Mouse (Mus musculus) frontal cortex, adult 2 months (tissue): ENCODE data around the gene Gcsam. TPM values are rescaled to one million over a fixed set of nuclear protein-coding genes. Genes with fewer than 3 reads are reported as not detected.

ENCODE experiments used
- DNase-seq, 2 experiments: peaks; one replicate each; pipeline ENCODE4 v3.0.0; 2022; ENCODE audit warnings: low spot score in 1 of 2; ENCODE audit errors: extremely low spot score in 1 of 2
- polyA plus RNA-seq: library from polyadenylated mRNA; depleted of rRNA; stranded (reverse); fragments of >200 nt; gene quantifications from 2 replicates; pipeline ENCODE4 v1.2.3, GENCODE M21; 2012; rRNA removed

Gene Gcsam
- polyA plus RNA-seq = not detected in 2 replicates

- DNase-seq = no peak
Measured at GRCm38 (mm10) chr16:45610267-45610666, at the start of gene Gcsam. Gcsam (plus strand) TSS chr16:45610380.

- DNase-seq = no peak
Measured at GRCm38 (mm10) chr16:45561747-45562146, 48.4 kb upstream of the Gcsam start.

GRCm38 (mm10) chr16:45572307-45572706, 37.9 kb upstream of the Gcsam start:
- DNase-seq = no peak

- no peak for DNase-seq
Measured at GRCm38 (mm10) chr16:45579883-45580282, 30.3 kb upstream of the Gcsam start.

- peak in 1 of 2 experiments; percentile 19 for DNase-seq
Measured at GRCm38 (mm10) chr16:45582512-45582911, 27.7 kb upstream of the Gcsam start.

GRCm38 (mm10) chr16:45593656-45594055, 16.5 kb upstream of the Gcsam start:
- no peak for DNase-seq

GRCm38 (mm10) chr16:45595494-45595893, 14.7 kb upstream of the Gcsam start:
- DNase-seq = no peak

GRCm38 (mm10) chr16:45608481-45608954, 1.7 kb upstream of the Gcsam start:
- peak in 1 of 2 experiments; percentile 57 for DNase-seq

- DNase-seq = peak in 1 of 2 experiments; percentile 61
Measured at GRCm38 (mm10) chr16:45609300-45609699, 880 bp upstream of the Gcsam start.

- no peak for DNase-seq
Measured at GRCm38 (mm10) chr16:45613247-45613646, 3.1 kb downstream of the Gcsam start.

- DNase-seq = no peak
Measured at GRCm38 (mm10) chr16:45615944-45616343, 5.8 kb downstream of the Gcsam start.

- DNase-seq = no peak
Measured at GRCm38 (mm10) chr16:45619751-45620375, 9.7 kb downstream of the Gcsam start.

- DNase-seq = no peak
Measured at GRCm38 (mm10) chr16:45623230-45623629, 13.1 kb downstream of the Gcsam start.

- no peak for DNase-seq
Measured at GRCm38 (mm10) chr16:45624791-45625190, 14.6 kb downstream of the Gcsam start.

- DNase-seq = no peak
Measured at GRCm38 (mm10) chr16:45625342-45625741, 15.2 kb downstream of the Gcsam start.

GRCm38 (mm10) chr16:45629497-45630105, 19.4 kb downstream of the Gcsam start:
- DNase-seq = no peak

- peak in 1 of 2 experiments; percentile 86 for DNase-seq
Measured at GRCm38 (mm10) chr16:45630347-45630960, 20.3 kb downstream of the Gcsam start.

- no peak for DNase-seq
Measured at GRCm38 (mm10) chr16:45632420-45632819, 22.2 kb downstream of the Gcsam start.

- DNase-seq = no peak
Measured at GRCm38 (mm10) chr16:45635826-45636225, 25.6 kb downstream of the Gcsam start.

- DNase-seq = no peak
Measured at GRCm38 (mm10) chr16:45640070-45640762, 30.0 kb downstream of the Gcsam start.

GRCm38 (mm10) chr16:45641301-45641700, 31.1 kb downstream of the Gcsam start:
- DNase-seq = no peak
